Mouse (Mus musculus) common myeloid progenitor, adult 5-6 weeks (primary cell): ENCODE data around the gene Pacs1. TPM values are rescaled to one million over a fixed set of nuclear protein-coding genes. Genes with fewer than 3 reads are reported as not detected.

Experiments used
- total RNA-seq: library from RNA; stranded (forward); fragments of 200-1000, 187-1606 nt; gene quantifications from 2 replicates; pipeline ENCODE4 v1.2.3, GENCODE M21; 2017

Gene Pacs1
- total RNA-seq, 1 experiment from 2014 or later = 20.6 TPM

Other genes starting within 250 kb of the Pacs1 start
- 2.3 and 4.3 TPM in 2 replicates for gene Slc29a2, start 249.3 kb downstream of the Pacs1 start, total RNA-seq
- gene B4gat1, start 234.3 kb downstream of the Pacs1 start, total RNA-seq = 9.2 TPM in 1 of 2 replicates, not detected in the other
- gene AC124502.3, start 234.2 kb downstream of the Pacs1 start, total RNA-seq = 5.8 TPM in 1 of 2 replicates, not detected in the other
- gene Brms1, start 231.8 kb downstream of the Pacs1 start, total RNA-seq = 27.8 and 28.5 TPM in 2 replicates
- gene Rin1, start 222.6 kb downstream of the Pacs1 start, total RNA-seq = 0.15 and 0.18 TPM in 2 replicates
- 0.41 and 0.49 TPM in 2 replicates for gene Cd248, start 205.0 kb downstream of the Pacs1 start, total RNA-seq
- gene Tmem151a, start 187.6 kb downstream of the Pacs1 start, total RNA-seq = not detected in 2 replicates
- gene Yif1a, start 184.6 kb downstream of the Pacs1 start, total RNA-seq = 15.2 and 19.3 TPM in 2 replicates
- gene Cnih2, start 174.6 kb downstream of the Pacs1 start, total RNA-seq = 0.46 TPM in 1 of 2 replicates, not detected in the other
- 62.3 and 67.7 TPM in 2 replicates for gene Rab1b, start 166.0 kb downstream of the Pacs1 start, total RNA-seq
- 4.8 and 5.2 TPM in 2 replicates for gene Klc2, start 154.6 kb downstream of the Pacs1 start, total RNA-seq
- gene Sf3b2, start 22.3 kb upstream of the Pacs1 start, total RNA-seq = 235 and 265 TPM in 2 replicates
- gene Gal3st3, start 25.2 kb upstream of the Pacs1 start, total RNA-seq = not detected in 2 replicates
- not detected in 2 replicates for gene Catsper1, start 62.6 kb upstream of the Pacs1 start, total RNA-seq
- gene Cst6, start 76.5 kb upstream of the Pacs1 start, total RNA-seq = not detected in 2 replicates
- 60.0 and 61.7 TPM in 2 replicates for gene Eif1ad, start 93.6 kb upstream of the Pacs1 start, total RNA-seq
- gene Banf1, start 94.0 kb upstream of the Pacs1 start, total RNA-seq = 71.4 and 75.6 TPM in 2 replicates
- 93.3 and 103 TPM in 2 replicates for gene Sart1, start 115.6 kb upstream of the Pacs1 start, total RNA-seq
- not detected in 2 replicates for gene Tsga10ip, start 129.4 kb upstream of the Pacs1 start, total RNA-seq
- gene Drap1, start 151.9 kb upstream of the Pacs1 start, total RNA-seq = 112 and 125 TPM in 2 replicates
- gene AI837181, start 152.0 kb upstream of the Pacs1 start, total RNA-seq = 9.2 and 10.3 TPM in 2 replicates
- gene Fosl1, start 174.4 kb upstream of the Pacs1 start, total RNA-seq = 0.63 and 0.78 TPM in 2 replicates
- 3.0 and 5.4 TPM in 2 replicates for gene Ccdc85b, start 184.8 kb upstream of the Pacs1 start, total RNA-seq
- 55.8 and 67.4 TPM in 2 replicates for gene Fibp, start 187.5 kb upstream of the Pacs1 start, total RNA-seq
- 1.0 and 2.0 TPM in 2 replicates for gene Ctsw, start 195.4 kb upstream of the Pacs1 start, total RNA-seq
- gene Efemp2, start 200.8 kb upstream of the Pacs1 start, total RNA-seq = 0.09 TPM in 1 of 2 replicates, not detected in the other
- 20.7 and 26.9 TPM in 2 replicates for gene Mus81, start 215.3 kb upstream of the Pacs1 start, total RNA-seq
- 940 and 946 TPM in 2 replicates for gene Cfl1, start 217.3 kb upstream of the Pacs1 start, total RNA-seq
- not detected in 2 replicates for gene 1700020D05Rik, start 230.7 kb upstream of the Pacs1 start, total RNA-seq
- gene Snx32, start 237.4 kb upstream of the Pacs1 start, total RNA-seq = 1.3 and 2.9 TPM in 2 replicates